Mouse (Mus musculus) liver (tissue): Measurements from ENCODE around the gene Ruvbl1.
A peak's percentile ranks its signal among the peaks of the same experiment; 100 is the strongest.

Experiments
- DNase-seq: peaks from one replicate; pipeline ENCODE4 v3.0.0-alpha.2; 2020; ENCODE audit warnings: mixed read lengths

The Ruvbl1 gene

GRCm38 (mm10) chr6:88499481-88500404 lies 34.5 kb downstream of the Ruvbl1 start:
- DNase-seq: peak; percentile 79

DNA sequence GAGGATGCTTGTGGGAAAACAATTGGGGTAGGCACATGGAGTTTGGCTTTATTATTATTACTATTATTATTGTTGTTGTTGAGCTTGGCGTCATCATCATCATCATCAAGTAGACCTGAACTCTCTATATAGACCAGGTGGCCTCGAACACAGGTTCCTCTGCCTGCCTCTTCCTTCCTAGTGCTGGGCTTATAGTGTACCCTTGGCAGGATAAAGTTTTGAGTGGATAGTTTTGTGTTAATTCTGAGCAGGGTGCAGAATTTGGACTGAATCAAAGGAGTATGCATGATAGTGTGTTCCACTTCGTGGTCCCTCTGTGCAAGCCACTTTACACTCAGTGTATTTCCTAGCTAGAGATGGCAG lies 35.2 kb downstream of the Ruvbl1 start:
- no peak for DNase-seq

GRCm38 (mm10) chr6:88502030-88502970 lies 37.1 kb downstream of the Ruvbl1 start:
- DNase-seq: peak; percentile 70

- no peak for DNase-seq
Observed at GRCm38 (mm10) chr6:88503044-88503443, 37.8 kb downstream of the Ruvbl1 start.

GRCm38 (mm10) chr6:88513984-88514383 lies 48.8 kb downstream of the Ruvbl1 start:
- peak; percentile 1 for DNase-seq

DNA sequence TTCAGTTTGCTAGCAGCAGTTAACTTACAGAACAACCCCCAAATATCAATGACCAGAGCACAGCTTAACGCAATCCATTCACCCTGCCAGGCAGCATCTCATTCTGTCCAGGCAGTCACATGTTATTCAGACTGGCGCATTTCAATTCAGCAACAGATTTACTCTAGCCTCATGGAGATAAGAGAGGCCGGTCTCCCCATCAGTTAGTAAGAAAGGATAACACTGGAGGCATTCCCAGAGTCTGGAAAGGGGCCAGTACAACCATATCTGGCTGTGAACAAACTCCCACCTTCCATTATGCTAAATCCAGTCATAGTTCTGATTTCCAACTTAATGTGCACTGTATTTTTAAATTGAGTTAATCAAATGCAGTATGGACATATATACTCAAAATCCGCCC lies 49.3 kb downstream of the Ruvbl1 start:
- DNase-seq: no peak

- DNase-seq: no peak
Observed at GRCm38 (mm10) chr6:88515971-88516370, 50.8 kb downstream of the Ruvbl1 start.

GRCm38 (mm10) chr6:88516667-88517066 lies 51.5 kb downstream of the Ruvbl1 start:
- no peak for DNase-seq

GRCm38 (mm10) chr6:88517701-88518403 lies 52.6 kb downstream of the Ruvbl1 start:
- no peak for DNase-seq

- DNase-seq: peak; percentile 97
Observed at GRCm38 (mm10) chr6:88518404-88519263, 53.4 kb downstream of the Ruvbl1 start, which contains the start of gene Sec61a1. Sec61a1 (minus strand) TSS chr6:88518905.

- DNase-seq: no peak
Observed at GRCm38 (mm10) chr6:88521821-88522220, 56.6 kb downstream of the Ruvbl1 start.

DNA sequence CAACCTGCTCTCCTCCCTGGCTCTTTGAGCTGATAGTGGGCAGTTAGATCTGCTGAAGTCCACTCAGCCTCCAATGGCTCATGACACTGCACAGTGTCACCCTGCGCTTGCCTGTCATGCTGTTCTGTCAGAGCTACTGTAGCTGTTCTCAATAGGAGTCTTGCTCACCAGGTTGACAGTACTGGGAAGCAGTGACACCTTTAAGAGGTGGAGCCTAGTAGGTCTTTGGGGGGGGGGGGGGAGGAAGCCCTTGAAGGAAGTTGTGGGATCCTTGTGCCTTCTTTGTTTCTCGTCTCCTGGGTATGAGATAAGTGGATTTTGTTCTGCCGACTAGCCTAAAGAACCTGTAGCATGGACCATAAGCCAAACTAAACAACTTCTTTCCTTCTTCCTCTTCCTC lies 57.4 kb downstream of the Ruvbl1 start:
- no peak for DNase-seq

- no peak for DNase-seq
Observed at GRCm38 (mm10) chr6:88523043-88523442, 57.8 kb downstream of the Ruvbl1 start.

DNA sequence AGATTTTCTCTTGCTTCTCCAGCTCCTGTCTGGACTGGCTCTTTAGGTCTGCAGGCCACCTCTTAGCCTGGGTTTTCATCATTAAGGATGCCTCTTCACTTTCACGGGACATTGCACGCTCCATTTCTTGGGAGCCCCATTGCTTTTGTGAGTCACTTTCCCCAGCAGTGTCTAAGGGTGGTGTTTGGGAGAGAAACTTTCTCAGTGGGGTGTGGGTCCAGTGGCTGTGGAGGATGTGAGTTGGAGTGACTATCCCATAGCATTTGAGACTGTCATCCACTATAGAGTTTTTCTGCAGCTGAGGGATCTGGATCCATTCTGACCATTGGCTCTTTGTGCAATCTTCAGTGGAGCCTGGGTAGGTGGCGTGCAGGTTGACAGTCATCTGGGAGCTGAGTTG lies 58.2 kb downstream of the Ruvbl1 start:
- DNase-seq: no peak

DNA sequence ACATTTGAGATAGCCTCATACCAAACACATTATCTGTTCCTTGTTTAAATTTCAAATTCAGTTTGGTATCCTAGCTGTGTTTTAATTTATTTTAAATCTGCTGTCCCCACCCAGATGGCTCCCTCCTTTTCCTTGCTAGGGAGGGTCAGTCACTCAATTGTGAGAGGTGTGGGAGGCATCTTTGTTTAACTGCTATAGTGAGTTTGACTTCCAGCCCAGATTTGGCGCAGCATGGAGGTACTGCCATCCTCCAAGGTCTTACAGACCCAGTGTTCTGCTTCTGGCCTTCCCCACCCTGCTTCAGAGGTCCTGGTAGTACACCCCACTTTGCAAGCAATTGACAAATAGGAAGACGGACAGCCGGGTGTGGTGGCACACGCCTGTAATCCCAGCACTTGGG lies 58.8 kb downstream of the Ruvbl1 start:
- no peak for DNase-seq

DNA sequence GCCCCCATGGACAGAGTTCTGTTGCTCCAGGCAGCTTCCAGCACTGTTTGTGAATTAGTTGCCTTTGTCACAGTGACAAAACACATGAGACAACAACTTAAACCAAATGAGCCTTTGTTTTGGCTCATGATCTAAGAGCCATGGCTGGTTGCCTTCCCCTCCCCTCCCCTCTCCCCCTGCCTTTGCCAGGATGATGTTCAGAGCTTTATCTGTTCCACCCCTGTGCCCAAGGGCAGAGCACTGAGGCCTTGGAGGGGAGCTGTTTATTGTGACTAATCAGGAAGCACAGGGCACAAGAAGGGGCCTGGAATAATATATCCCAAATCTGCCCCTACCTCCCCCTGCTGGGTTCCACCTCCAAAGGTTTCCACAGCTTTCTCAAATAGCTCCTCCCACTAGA lies 65.1 kb downstream of the Ruvbl1 start:
- DNase-seq: no peak

GRCm38 (mm10) chr6:88540093-88540755 lies 75.0 kb downstream of the Ruvbl1 start:
- no peak for DNase-seq

DNA sequence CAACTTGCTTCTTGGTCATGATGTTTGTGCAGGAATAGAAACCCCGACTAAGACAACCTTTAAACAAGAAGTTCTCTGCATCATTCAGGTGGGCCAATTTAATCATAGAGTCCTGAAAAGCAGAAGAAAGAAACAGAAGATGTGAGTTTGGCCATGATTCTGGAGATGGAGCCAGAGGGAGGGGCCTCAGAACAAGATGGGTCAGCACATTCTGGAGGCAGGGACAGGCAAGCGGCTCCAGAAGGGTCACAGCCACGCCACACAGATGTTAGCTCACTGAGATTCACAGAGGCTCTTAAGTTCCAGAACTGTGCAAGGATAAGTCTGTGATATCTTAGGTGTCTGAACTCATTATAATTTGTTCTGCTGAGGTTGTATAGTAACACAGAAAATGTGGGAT lies 79.0 kb downstream of the Ruvbl1 start:
- no peak for DNase-seq

DNA sequence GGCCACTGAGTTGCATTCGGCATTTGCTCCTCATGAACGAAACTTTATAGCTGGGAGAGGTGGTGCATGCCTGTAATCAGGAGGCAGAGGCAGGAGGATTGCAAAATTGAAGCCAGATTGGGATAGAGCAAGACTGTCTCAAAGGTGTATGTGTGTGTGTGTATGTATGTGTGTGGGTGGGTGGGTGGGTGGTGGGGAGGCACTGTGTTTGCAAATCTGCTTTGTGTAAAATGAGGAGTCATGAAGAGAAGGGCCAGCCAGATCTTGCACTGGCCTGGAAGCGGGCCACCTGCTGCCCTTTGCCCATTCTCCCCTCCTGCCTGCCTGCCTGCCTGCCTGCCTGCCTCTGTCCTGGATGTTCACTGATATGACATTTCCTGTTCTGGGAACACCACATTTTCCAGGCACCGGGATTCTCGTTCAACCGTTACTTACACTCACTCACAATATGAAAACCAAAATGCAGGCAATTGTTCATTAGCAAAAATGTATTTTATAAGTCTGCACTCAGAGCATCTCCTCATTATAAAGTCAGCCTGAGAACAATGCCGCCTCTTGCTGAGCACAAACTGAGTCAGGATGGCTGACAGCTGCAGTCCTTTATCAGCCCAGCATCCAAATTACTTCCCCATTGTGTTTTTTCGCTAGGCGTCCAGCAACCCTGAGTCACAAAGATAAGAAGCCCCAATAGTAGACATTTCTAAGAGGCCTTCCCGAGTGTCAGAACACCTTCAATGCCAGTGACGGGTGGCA lies 79.6 kb downstream of the Ruvbl1 start:
- DNase-seq: peak; percentile 30

DNA sequence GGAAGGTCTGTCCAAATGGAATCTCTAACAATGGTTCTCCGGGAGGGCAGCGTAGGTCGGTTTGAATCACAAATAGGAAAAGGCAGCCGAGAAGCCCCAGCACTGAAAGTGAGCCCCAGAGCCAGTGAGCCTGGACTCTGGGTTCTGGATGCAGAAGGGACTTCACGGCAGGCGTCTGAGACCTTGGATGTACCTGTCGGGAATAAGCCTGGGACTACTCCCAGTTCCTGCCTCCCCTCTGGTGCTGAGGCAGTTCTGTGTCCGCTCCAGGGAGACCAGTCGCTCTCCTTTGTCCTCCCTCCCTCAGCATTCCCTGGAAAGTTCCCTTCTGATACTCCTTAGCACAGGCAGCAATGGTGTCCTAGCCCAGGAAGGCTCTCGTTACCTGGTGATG lies 80.2 kb downstream of the Ruvbl1 start:
- DNase-seq: no peak
